ENCODE assay signal across 13 mouse cellular contexts in the genomic region with DNA sequence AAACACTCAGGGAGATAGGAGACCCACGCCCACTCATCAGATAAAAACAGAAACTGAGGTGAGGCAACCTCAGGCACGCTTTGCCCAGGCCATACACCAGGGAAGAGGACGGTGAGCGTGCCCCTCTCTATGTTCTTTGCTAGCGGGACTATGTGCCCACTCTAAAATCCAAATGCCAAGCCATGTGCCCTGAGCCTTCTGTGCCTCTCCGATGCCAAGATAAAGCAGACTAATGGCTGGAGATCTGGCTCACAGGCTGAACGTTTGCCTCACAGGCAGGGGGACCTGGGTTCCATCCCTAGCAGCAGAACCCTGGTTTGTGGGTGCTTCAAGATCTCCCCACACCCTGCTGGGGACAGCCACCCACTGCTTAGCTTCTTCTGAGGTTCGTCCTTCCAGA. TPM values are rescaled to one million over a fixed set of nuclear protein-coding genes. Genes with fewer than 3 reads are reported as not detected.
DNase-seq lines count a peak whose midpoint lies in the region; ATAC-seq lines count a peak whose summit lies in the region.
"Had no signal": no experiment of that assay in that cellular context is flagged by ENCODE, and none has a peak within 500 bp of the region (broad histone marks: within the 10 kb centered on the region; RNA-seq: fewer than 3 reads in every experiment).

No protein-coding gene starts in this region.

- DNase-seq in layer of hippocampus, adult 9-11 months, result peak; percentile 47
- DNase-seq in layer of hippocampus, postnatal 25 days (ENCODE audit: extremely low spot score in 1 of 2, low spot score in 1 of 2), result no peak
- DNase-seq in cerebellum, adult 11-12 months, result peak; percentile 74
- peak; percentile 80 to 83 for DNase-seq in cerebellum, postnatal 10 days
- no peak for DNase-seq in frontal cortex, adult 2 months (ENCODE audit: extremely low spot score in 1 of 2, low spot score in 1 of 2)
- DNase-seq in natural killer cell, adult 2 months (ENCODE audit: low spot score in 2 of 2), result no peak
- DNase-seq: heart, adult 2 months; lung, postnatal 14 days had no signal

- H3K27ac ChIP-seq in liver, embryonic 15.5 days (replicated peaks), result peak overlapping the region; percentile 30
- H3K27ac ChIP-seq: heart, adult 2 months had no signal

- no peak for ATAC-seq in liver, embryonic 15.5 days (ENCODE audit: insufficient read depth)

- H3K36me3 ChIP-seq in liver, embryonic 15.5 days (replicated peaks), result no peaks in the 10 kb centered on the region

- H3K9ac ChIP-seq in liver, embryonic 15.5 days, result peak overlapping the region; percentile 27; the same call in 1 of the 2 replicates

- peak overlapping the region; percentile 23 for H3K4me2 ChIP-seq in liver, embryonic 15.5 days

- peaks cover 88% of the 10 kb centered on the region for H3K4me1 ChIP-seq in liver, embryonic 15.5 days (replicated peaks)

- no peaks in the 10 kb centered on the region for H3K9me3 ChIP-seq in liver, embryonic 15.5 days (replicated peaks)

- no peaks in the 10 kb centered on the region for H3K27me3 ChIP-seq in liver, embryonic 15.5 days

- WGBS in liver, embryonic 15.5 days (ENCODE audit: insufficient replicate concordance), result 48% methylated on average over 8 of the region's 8 CpGs

- H3K4me3 ChIP-seq in liver, embryonic 15.5 days (replicated peaks), result no peak overlapping the region
- H3K4me3 ChIP-seq: heart, adult 2 months; myocyte had no signal

RNA-seq across cellular contexts. Expression of gene 4930404H24Rik, which starts 17.5 kb away (rescaled TPM):
- not detected for total RNA-seq in layer of hippocampus, postnatal 25 days (2021)
- not detected in 2 replicates for polyA plus RNA-seq in liver, embryonic 15.5 days (2015; fragmentation: Nextera tagmentation; extraction: Ambion mirVana)
- polyA plus RNA-seq in frontal cortex, adult 2 months (2012; rRNA removed), result not detected in 2 replicates
- total RNA-seq: heart, adult 2 months; left cerebral cortex, postnatal 25 days had no signal
- polyA plus RNA-seq: embryonic facial prominence, embryonic 11.5 days; heart, adult 2 months; large intestine, adult 2 months; myocyte had no signal

RNA-seq across cellular contexts. Expression of gene Nol4l, which starts 19.6 kb away (rescaled TPM):
- total RNA-seq in layer of hippocampus, postnatal 25 days (2021), result 10 to 100 TPM; 42.7 to 48.9 TPM
- 4.7 and 4.9 TPM in 2 replicates for polyA plus RNA-seq in liver, embryonic 15.5 days (2015; fragmentation: Nextera tagmentation; extraction: Ambion mirVana)
- 35.8 and 36.3 TPM in 2 replicates for polyA plus RNA-seq in frontal cortex, adult 2 months (2012; rRNA removed)

Comparison
In these comparisons a context has a peak if more than half of its experiments do, and no peak if none do; other contexts are left out.
1. DNase-seq: peak in layer of hippocampus, adult 9-11 months (single experiment), cerebellum, adult 11-12 months (single experiment) and cerebellum, postnatal 10 days (2 of 2); none in layer of hippocampus, postnatal 25 days (0 of 2), frontal cortex, adult 2 months (0 of 2) and natural killer cell, adult 2 months (0 of 2).